Mouse (Mus musculus) kidney, embryonic 14.5 days (tissue): ENCODE results near the gene Grk4. TPM values are rescaled to one million over a fixed set of nuclear protein-coding genes. Genes with fewer than 3 reads are reported as not detected.
"Not testable (repeated sequence)": the region's sequence is repeated elsewhere in the genome, so short reads cannot be mapped to it uniquely, and the experiment has no call there.

ENCODE experiments used
- ATAC-seq: fragments of 200-750 bp; cut with Nextera tagmentation; 2 replicates; pipeline ENCODE4 v1.8.0; 2017; ENCODE audit warnings: moderate number of reproducible peaks, mild to moderate bottlenecking, moderate TSS enrichment, moderate library complexity; ENCODE audit not compliant: low FRiP score, low TSS enrichment
- H3K27ac ChIP-seq: fragments of 300-500 bp; sonication (generic); 2 replicates; pipeline ENCODE4 v1.5.1; 2014; ENCODE audit warnings: low read depth, mild to moderate bottlenecking, low read length, moderate library complexity, mixed read lengths
- H3K27me3 ChIP-seq: fragments of 300-500 bp; sonication (generic); 2 replicates; pipeline ENCODE4 v1.6.1; 2014; ENCODE audit warnings: mild to moderate bottlenecking, low read length; ENCODE audit not compliant: control insufficient read depth, insufficient read depth
- H3K36me3 ChIP-seq: fragments of 300-500 bp; sonication (generic); 2 replicates; pipeline ENCODE4 v1.6.1; 2014; ENCODE audit warnings: low read length, mixed read lengths; ENCODE audit not compliant: control insufficient read depth, insufficient read depth
- H3K4me1 ChIP-seq: fragments of 300-500 bp; sonication (generic); 2 replicates; pipeline ENCODE4 v1.6.1; 2014; ENCODE audit warnings: low read length, mixed read lengths; ENCODE audit not compliant: control insufficient read depth, insufficient read depth
- H3K4me2 ChIP-seq: fragments of 300-500 bp; sonication (generic); replicated peaks from 2 replicates; pipeline ENCODE4 v1.6.1; 2014; ENCODE audit warnings: low read depth, mild to moderate bottlenecking, low read length
- H3K4me3 ChIP-seq: fragments of 300-500 bp; sonication (generic); 2 replicates; pipeline ENCODE4 v1.5.1; 2014; ENCODE audit warnings: mild to moderate bottlenecking, low read length
- H3K9ac ChIP-seq: fragments of 300-500 bp; sonication (generic); 2 replicates; pipeline ENCODE4 v1.6.1; 2014; ENCODE audit warnings: low read depth, mild to moderate bottlenecking, low read length, moderate library complexity
- H3K9me3 ChIP-seq: fragments of 300-500 bp; sonication (generic); 2 replicates; pipeline ENCODE4 v1.6.1; 2016; ENCODE audit warnings: low read length; ENCODE audit not compliant: control insufficient read depth
- WGBS: fragments of 180-500 bp; shearing (Covaris S2); extraction: QIAGEN DNeasy Blood & Tissue Kit; methylation state at CpG from one replicate; pipeline ENCODE4 v1.1.7; 2014; 5-methylcytosine and 5-hydroxymethylcytosine counted together
- polyA plus RNA-seq: library from polyadenylated mRNA; unstranded; fragments of >200 nt; fragmentation: Nextera tagmentation; extraction: Ambion mirVana; gene quantifications from 2 replicates; pipeline ENCODE4 v1.2.1, GENCODE M21; 2014

The Grk4 gene
- polyA plus RNA-seq, 1 experiment from 2014 or later = 2.5 TPM

DNA sequence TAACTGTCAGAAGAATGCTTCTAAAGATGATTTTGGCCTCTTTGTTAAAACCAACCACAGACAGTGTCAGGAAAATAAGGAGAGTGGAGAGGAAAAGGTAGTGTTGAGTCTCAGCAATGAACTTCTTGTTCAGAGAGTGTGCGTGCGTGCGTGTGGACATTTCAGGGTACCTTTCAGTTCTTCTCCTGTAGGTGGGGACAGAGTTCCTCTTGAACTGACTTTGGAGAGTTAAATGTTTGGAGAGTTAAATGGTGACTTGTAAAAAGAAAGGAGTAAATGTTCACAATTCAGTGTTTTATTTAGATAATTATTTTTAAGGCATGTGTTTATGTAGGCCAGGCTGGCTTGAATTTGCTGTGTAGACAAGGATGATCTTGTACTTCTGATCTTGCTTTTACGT lies 10.1 kb downstream of the Grk4 start:
- H3K9me3 ChIP-seq = no peaks in the 10 kb centered on the region
- no peak overlapping the region for H3K9ac ChIP-seq
- no peak overlapping the region for H3K4me2 ChIP-seq
- H3K36me3 ChIP-seq = no peaks in the 10 kb centered on the region
- H3K4me3 ChIP-seq = no peak overlapping the region
- no peaks in the 10 kb centered on the region for H3K4me1 ChIP-seq
- ATAC-seq = no peak
- no peak overlapping the region for H3K27ac ChIP-seq
- 83% methylated on average over 4 of the region's 4 CpGs for WGBS
- H3K27me3 ChIP-seq = no peaks in the 10 kb centered on the region

DNA sequence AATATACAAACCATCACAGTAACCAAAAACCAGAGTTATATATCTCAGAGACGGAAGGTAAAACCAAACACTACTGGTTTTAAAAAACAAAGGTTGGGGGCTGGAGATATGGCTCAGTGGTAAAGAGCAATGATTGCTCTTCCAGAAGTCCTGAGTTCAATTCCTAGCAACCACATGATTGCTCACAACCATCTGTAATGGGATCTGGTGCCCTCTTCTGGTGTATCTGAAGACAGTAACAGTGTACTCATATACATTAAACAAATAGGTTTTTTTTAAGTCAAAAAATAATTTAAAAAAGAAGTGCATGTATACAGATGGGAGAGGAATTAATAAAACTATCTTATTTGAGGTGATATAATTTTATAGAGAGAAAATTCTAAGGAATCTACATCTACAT lies 29.7 kb downstream of the Grk4 start:
- ATAC-seq = no peak
- WGBS = 97% methylated on average over 1 of the region's 1 CpGs
- no peak overlapping the region for H3K9ac ChIP-seq

DNA sequence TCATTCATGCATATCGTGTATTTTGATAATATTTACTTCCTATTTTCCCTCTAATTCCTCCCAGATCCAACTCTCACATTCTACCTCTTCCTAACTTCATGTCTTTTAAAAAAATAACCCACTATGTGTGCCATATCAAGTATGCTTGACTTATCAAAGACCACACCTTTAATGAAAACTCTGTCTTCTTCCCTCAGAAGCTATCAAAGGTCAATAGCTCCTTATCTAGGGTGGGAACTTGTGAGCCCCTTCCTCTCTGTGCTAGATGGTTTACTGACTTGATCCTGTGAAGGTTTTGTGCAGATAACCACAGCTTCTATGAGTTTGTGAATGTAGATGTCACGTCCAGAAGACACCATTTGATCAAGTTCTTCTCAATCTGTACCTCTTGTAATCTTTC lies 32.6 kb downstream of the Grk4 start:
- Histone ChIP-seq H3K27ac (no peak overlapping the region), H3K36me3 (no peaks in the 10 kb centered on the region), H3K27me3 (no peaks in the 10 kb centered on the region), H3K9ac (no peak overlapping the region), H3K4me1 (no peaks in the 10 kb centered on the region), H3K4me2 (no peak overlapping the region), H3K9me3 (no peaks in the 10 kb centered on the region), H3K4me3 (no peak overlapping the region)
- WGBS = 76% methylated on average over 2 of the region's 2 CpGs
- ATAC-seq = no peak

More for the DNA sequence above, 29.7 kb downstream of the Grk4 start:
- H3K4me1 ChIP-seq = no peaks in the 10 kb centered on the region
- no peaks in the 10 kb centered on the region for H3K9me3 ChIP-seq
- H3K4me2 ChIP-seq = no peak overlapping the region
- H3K27ac ChIP-seq = no peak overlapping the region
- no peaks in the 10 kb centered on the region for H3K27me3 ChIP-seq
- H3K36me3 ChIP-seq = no peaks in the 10 kb centered on the region
- H3K4me3 ChIP-seq = no peak overlapping the region

DNA sequence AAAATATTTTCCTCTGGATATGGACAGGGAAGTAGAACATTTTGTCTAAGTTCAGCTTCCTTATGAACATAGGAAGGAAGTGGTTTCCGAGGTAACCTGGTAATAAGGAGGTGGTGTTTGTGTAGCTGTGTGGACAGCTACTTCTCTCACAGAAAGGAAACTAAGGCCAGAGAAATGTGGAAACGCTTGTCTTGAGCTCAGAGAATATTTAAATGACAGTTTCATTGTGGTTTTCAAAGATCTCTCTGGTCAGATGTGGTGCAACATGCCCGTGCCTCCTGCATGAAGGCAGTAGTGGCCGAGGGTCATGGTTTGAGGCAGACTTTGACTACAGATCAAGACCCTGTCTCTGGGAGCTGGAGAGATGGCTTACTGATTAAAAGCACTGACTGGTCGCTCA lies 35.3 kb downstream of the Grk4 start:
- H3K36me3 ChIP-seq = no peaks in the 10 kb centered on the region
- no peak overlapping the region for H3K27ac ChIP-seq
- H3K4me3 ChIP-seq = no peak overlapping the region
- H3K9ac ChIP-seq = no peak overlapping the region
- no peak overlapping the region for H3K4me2 ChIP-seq
- H3K27me3 ChIP-seq = no peaks in the 10 kb centered on the region
- H3K4me1 ChIP-seq = no peaks in the 10 kb centered on the region
- H3K9me3 ChIP-seq = no peaks in the 10 kb centered on the region
- 74% methylated on average over 5 of the region's 5 CpGs for WGBS
- ATAC-seq = no peak

DNA sequence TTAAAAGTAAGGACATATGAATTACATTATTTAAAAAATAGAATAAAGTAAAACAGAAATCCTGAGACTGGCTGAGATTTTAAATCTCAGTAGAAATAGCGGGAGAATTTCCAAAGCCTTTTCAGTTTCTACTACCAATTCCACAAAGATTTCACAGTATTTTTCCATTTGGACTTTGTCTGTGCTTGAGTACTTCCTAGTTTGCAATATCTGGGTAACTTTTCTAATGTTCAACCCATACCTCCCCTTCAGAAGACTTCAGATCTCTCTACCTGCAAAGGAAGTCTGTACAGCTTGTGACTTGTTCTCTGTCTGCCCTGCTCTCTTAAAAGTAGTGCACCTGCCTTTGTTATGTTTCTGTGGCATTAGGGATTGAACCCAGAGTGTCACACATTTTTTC lies 48.3 kb downstream of the Grk4 start:
- H3K4me1 ChIP-seq = no peaks in the 10 kb centered on the region
- no peak overlapping the region for H3K4me2 ChIP-seq
- H3K27ac ChIP-seq = no peak overlapping the region
- H3K27me3 ChIP-seq = no peaks in the 10 kb centered on the region
- 86% methylated on average over 1 of the region's 1 CpGs for WGBS
- no peak for ATAC-seq
- H3K9me3 ChIP-seq = no peaks in the 10 kb centered on the region
- no peaks in the 10 kb centered on the region for H3K36me3 ChIP-seq
- H3K9ac ChIP-seq = no peak overlapping the region
- H3K4me3 ChIP-seq = no peak overlapping the region

DNA sequence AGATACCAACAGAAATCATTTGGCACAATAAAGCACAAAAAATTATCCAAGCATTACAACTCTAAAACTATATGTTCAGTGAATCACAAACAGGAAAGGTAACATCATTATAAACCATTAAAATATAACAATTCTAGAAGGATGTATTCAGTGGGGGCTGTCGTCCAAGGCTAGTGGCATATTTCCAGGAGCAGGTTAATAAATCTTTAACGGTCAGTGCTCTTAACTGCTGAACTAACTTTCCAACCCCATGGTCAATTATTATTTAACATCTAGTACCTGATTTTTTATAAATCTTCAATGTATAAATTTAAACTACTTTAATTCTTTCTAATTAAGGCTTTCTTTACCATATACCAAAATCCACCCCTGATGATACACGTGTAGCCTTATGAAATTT lies 54.2 kb downstream of the Grk4 start:
- H3K9me3 ChIP-seq, H3K9ac ChIP-seq, H3K36me3 ChIP-seq, H3K27me3 ChIP-seq, H3K4me2 ChIP-seq, ATAC-seq, H3K4me1 ChIP-seq, H3K4me3 ChIP-seq, H3K27ac ChIP-seq: not testable (repeated sequence)
- WGBS = 48% methylated on average over 3 of the region's 3 CpGs

DNA sequence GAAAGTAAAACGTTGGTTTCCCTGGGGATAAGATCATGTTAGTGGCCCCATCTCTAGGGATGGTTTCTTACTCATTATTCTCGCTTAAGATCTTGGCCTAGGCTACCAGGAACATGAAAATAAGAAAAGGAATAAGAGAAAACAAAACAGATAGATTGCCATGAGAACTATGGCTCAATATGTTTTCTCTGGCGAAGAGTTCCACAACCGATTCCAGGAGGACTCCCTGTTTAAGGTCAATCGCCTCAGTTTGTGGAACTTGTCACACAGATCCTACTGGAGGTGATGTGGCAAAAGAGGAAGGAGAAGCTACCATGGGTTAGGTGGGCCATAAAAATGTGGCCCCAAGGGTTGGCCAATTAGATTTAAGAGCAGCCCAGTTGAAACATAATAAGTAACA lies 54.6 kb downstream of the Grk4 start:
- 79% methylated on average over 5 of the region's 5 CpGs for WGBS

DNA sequence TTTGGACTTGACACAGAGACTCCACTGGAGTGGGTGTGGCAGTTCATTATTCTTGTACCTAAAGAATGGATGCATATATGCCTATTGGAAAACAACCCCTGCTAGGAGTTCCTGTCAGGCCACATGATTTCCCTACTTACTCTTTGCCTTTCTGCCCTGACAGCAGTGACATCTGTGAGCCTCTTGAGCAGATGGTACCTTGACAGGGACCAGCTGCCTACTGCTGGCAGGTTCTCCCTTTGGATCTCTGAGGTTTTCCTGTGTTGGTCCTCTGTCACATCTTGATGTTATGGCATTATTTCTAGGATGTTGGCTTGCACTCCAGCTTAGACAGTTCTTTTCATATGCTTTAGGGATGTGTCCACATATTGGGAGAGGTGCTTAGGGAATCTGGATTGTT lies 69.0 kb downstream of the Grk4 start:
- no peak overlapping the region for H3K27ac ChIP-seq
- no peak overlapping the region for H3K4me2 ChIP-seq
- H3K36me3 ChIP-seq = no peaks in the 10 kb centered on the region
- no peak for ATAC-seq
- no peaks in the 10 kb centered on the region for H3K9me3 ChIP-seq
- no peaks in the 10 kb centered on the region for H3K27me3 ChIP-seq
- H3K4me3 ChIP-seq = no peak overlapping the region
- H3K4me1 ChIP-seq = no peaks in the 10 kb centered on the region
- no peak overlapping the region for H3K9ac ChIP-seq

More for the DNA sequence above, 54.6 kb downstream of the Grk4 start:
- Histone ChIP-seq H3K4me1 (no peaks in the 10 kb centered on the region), H3K9ac (no peak overlapping the region), H3K4me3 (no peak overlapping the region), H3K27ac (no peak overlapping the region), H3K4me2 (no peak overlapping the region), H3K27me3 (0 out of 2 replicates have a peak, but pooled peaks cover 2% of the 10 kb centered on the region), H3K36me3 (no peaks in the 10 kb centered on the region), H3K9me3 (no peaks in the 10 kb centered on the region)
- no peak for ATAC-seq

DNA sequence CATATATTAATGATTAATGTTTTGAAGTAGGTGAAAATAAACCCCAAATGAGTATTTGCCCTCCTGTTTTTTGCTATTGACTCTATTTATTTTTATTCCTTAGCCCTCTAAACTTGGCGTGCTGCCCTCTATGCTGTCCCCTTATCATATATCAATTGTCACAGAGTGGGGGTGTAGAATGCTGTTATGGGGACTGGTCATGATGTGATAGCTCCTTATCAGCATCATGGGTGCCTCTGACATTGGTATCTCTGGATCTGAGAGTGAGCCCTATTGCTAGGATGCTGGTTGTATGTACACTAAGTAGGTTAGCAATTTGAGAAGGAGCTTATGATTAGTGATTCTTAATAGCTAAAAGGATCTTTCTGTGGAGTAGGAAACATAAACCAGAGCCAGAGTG lies 70.1 kb downstream of the Grk4 start:
- Histone ChIP-seq H3K4me1 (no peaks in the 10 kb centered on the region), H3K9ac (no peak overlapping the region), H3K27ac (no peak overlapping the region), H3K4me2 (no peak overlapping the region), H3K36me3 (no peaks in the 10 kb centered on the region), H3K4me3 (no peak overlapping the region), H3K27me3 (no peaks in the 10 kb centered on the region), H3K9me3 (no peaks in the 10 kb centered on the region)
- no peak for ATAC-seq
- WGBS = 69% methylated on average over 1 of the region's 1 CpGs

DNA sequence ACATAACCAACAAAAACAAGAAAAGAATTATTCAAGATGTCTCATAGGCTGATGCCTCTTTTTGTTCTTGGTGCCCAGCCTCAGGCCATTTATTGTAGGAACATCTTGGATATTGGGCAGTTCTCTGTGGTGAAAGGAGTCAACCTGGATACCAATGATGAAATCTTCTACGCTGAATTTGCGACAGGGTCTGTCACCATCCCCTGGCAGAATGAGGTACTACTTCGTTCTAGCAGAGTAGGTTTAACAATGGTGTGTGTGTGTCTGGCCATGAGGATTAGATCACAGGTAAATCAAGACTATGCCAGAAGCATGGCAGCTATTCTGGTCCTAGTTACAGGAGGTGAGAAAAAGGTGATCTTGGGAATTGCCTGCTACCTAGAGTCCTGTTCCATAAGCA lies 91.3 kb downstream of the Grk4 start:
- Histone ChIP-seq H3K9me3 (no peaks in the 10 kb centered on the region), H3K27me3 (0 out of 2 replicates have a peak, but pooled peaks cover 4% of the 10 kb centered on the region), H3K4me1 (no peaks in the 10 kb centered on the region), H3K9ac (no peak overlapping the region), H3K4me2 (no peak overlapping the region), H3K4me3 (no peak overlapping the region), H3K27ac (no peak overlapping the region), H3K36me3 (no peaks in the 10 kb centered on the region)
- no peak for ATAC-seq
- 63% methylated on average over 3 of the region's 3 CpGs for WGBS
